Mouse (Mus musculus) ES-Bruce4 (cell line): ENCODE data around the gene Ptar1.

Experiments used
- CTCF ChIP-seq: IDR thresholded peaks from one replicate; pipeline ENCODE4 v1.8.1; 2011; ENCODE audit warnings: low read depth, low read length
- POLR2A ChIP-seq: IDR thresholded peaks from one replicate; pipeline ENCODE4 v1.8.1; 2011; ENCODE audit warnings: low read length; ENCODE audit not compliant: insufficient read depth

DNA sequence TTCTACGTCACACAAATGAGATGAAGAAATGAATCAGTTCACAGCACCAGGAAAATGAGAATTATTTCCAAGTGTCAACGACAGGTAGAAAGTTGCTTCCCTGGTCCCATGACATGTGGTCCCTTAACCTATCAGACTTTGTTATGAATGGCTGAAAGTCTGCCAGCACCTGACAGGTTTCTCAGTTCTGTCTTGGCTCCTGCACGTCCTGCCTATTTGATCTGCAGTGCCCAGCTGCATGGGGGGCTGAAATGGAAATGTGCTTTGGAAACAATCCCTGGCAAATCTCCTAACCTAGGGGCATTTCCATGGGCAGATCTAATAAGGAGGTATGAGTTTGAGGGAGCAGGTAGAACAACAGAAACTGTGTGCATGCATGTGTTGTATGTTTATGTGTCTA is 59.3 kb downstream of the Ptar1 start:
- no peak for TF ChIP-seq CTCF
- TF ChIP-seq POLR2A = no peak
